Mouse (Mus musculus) 3T3-L1 (cell line): ENCODE data around the gene Them7.
A peak's percentile ranks its signal among the peaks of the same experiment; 100 is the strongest.

Experiments used
- DNase-seq: peaks from one replicate; pipeline ENCODE4 v3.0.0-alpha.2; 2015; ENCODE audit warnings: low read depth, low spot score

The Them7 gene

GRCm38 (mm10) chr2:105311414-105311813 is 87.3 kb downstream of the Them7 start:
- DNase-seq = peak; percentile 12

GRCm38 (mm10) chr2:105311991-105312390 is 87.9 kb downstream of the Them7 start:
- DNase-seq = no peak

GRCm38 (mm10) chr2:105313077-105313476 is 89.0 kb downstream of the Them7 start:
- DNase-seq = no peak

- no peak for DNase-seq
These were observed 93.5 kb downstream of the Them7 start for GRCm38 (mm10) chr2:105317556-105318184.

- DNase-seq = peak; percentile 13
These were observed 101.9 kb downstream of the Them7 start for GRCm38 (mm10) chr2:105326067-105326466.

- no peak for DNase-seq
These were observed 105.9 kb downstream of the Them7 start for GRCm38 (mm10) chr2:105330024-105330423.

GRCm38 (mm10) chr2:105333107-105333506 is 109.0 kb downstream of the Them7 start:
- no peak for DNase-seq

- DNase-seq = peak; percentile 85
These were observed 110.0 kb downstream of the Them7 start for GRCm38 (mm10) chr2:105333976-105334713.

- no peak for DNase-seq
These were observed 111.5 kb downstream of the Them7 start for GRCm38 (mm10) chr2:105335661-105336060.

- DNase-seq = no peak
These were observed 112.4 kb downstream of the Them7 start for GRCm38 (mm10) chr2:105336314-105337027.

- no peak for DNase-seq
These were observed 113.2 kb downstream of the Them7 start for GRCm38 (mm10) chr2:105337171-105337875.

- DNase-seq = peak; percentile 49
These were observed 115.9 kb downstream of the Them7 start for GRCm38 (mm10) chr2:105339993-105340392.

GRCm38 (mm10) chr2:105348886-105349285 is 124.8 kb downstream of the Them7 start:
- DNase-seq = no peak

- DNase-seq = no peak
These were observed 132.7 kb downstream of the Them7 start for GRCm38 (mm10) chr2:105356791-105357190.

- no peak for DNase-seq
These were observed 133.9 kb downstream of the Them7 start for GRCm38 (mm10) chr2:105358040-105358439.

- DNase-seq = no peak
These were observed 143.5 kb downstream of the Them7 start for GRCm38 (mm10) chr2:105367623-105368022.

GRCm38 (mm10) chr2:105370240-105370639 is 146.1 kb downstream of the Them7 start:
- DNase-seq = no peak

GRCm38 (mm10) chr2:105370698-105371097 is 146.6 kb downstream of the Them7 start:
- no peak for DNase-seq

GRCm38 (mm10) chr2:105372156-105372555 is 148.0 kb downstream of the Them7 start:
- no peak for DNase-seq

GRCm38 (mm10) chr2:105372727-105373126 is 148.6 kb downstream of the Them7 start:
- no peak for DNase-seq

- DNase-seq = no peak
These were observed 149.5 kb downstream of the Them7 start for GRCm38 (mm10) chr2:105373658-105374057.

- DNase-seq = no peak
These were observed 151.1 kb downstream of the Them7 start for GRCm38 (mm10) chr2:105375261-105375660.
